Mouse (Mus musculus) heart, postnatal 10 days (tissue): ENCODE results near the gene Tmem45a. TPM values are rescaled to one million over a fixed set of nuclear protein-coding genes. Genes with fewer than 3 reads are reported as not detected.
"Not testable (repeated sequence)": the region's sequence is repeated elsewhere in the genome, so short reads cannot be mapped to it uniquely, and the experiment has no call there.

Source experiments
- DNase-seq, 2 experiments: peaks; one replicate each; pipeline ENCODE4 v3.0.0; 2021
- intact Hi-C: fragments of 180-260 bp; cut with DNase I; formaldehyde crosslinking; loops from one replicate; pipeline ENCODE4 v1.15.1; 2025
- total RNA-seq, 2 experiments: library from RNA; stranded (reverse); gene quantifications; 2 replicates each; pipeline ENCODE4 v1.2.3; 2021

Gene Tmem45a
- total RNA-seq: 1 to 10 TPM; 7.9 to 8.7 TPM

- intact Hi-C loops: no loop called here
- DNase-seq: peak; percentile 93
Measured at GRCm38 (mm10) chr16:56885824-56886615, at the start of gene Tmem45a. Gene Tmem45a (minus strand): TSS chr16:56886166.

GRCm38 (mm10) chr16:56928023-56928422, 42.1 kb upstream of the Tmem45a start, which contains the start of gene Lnp1:
Gene Lnp1 (minus strand): TSS chr16:56928061.
- intact Hi-C loops: no loop called here
- DNase-seq: no peak

GRCm38 (mm10) chr16:56920102-56920657, 34.2 kb upstream of the Tmem45a start:
- peak; percentile 30 to 42 for DNase-seq
- intact Hi-C loops: loop anchor here (1.0 to 5.0 kb wide), 4 partner anchors 120 to 608 kb away; no protein-coding TSS in a partner anchor

GRCm38 (mm10) chr16:56917230-56917629, 31.3 kb upstream of the Tmem45a start:
- DNase-seq: no peak
- intact Hi-C loops: no loop called here

- no peak for DNase-seq
- intact Hi-C loops: no loop called here
Measured at GRCm38 (mm10) chr16:56908986-56909385, 23.0 kb upstream of the Tmem45a start.

- intact Hi-C loops: not testable (repeated sequence)
Measured at GRCm38 (mm10) chr16:56902206-56902605, 16.2 kb upstream of the Tmem45a start.

GRCm38 (mm10) chr16:56891583-56891982, 5.6 kb upstream of the Tmem45a start:
- intact Hi-C loops: no loop called here
- no peak for DNase-seq

More at GRCm38 (mm10) chr16:56902206-56902605, 16.2 kb upstream of the Tmem45a start:
- DNase-seq: not testable (repeated sequence)

GRCm38 (mm10) chr16:56886616-56887116, 700 bp upstream of the Tmem45a start:
- no peak for DNase-seq
- intact Hi-C loops: no loop called here

GRCm38 (mm10) chr16:56884811-56885210, 1.2 kb downstream of the Tmem45a start:
- intact Hi-C loops: no loop called here

GRCm38 (mm10) chr16:56873410-56873809, 12.6 kb downstream of the Tmem45a start:
- intact Hi-C loops: no loop called here

More at GRCm38 (mm10) chr16:56884811-56885210, 1.2 kb downstream of the Tmem45a start:
- DNase-seq: peak in 1 of 2 experiments; percentile 9

GRCm38 (mm10) chr16:56870458-56870857, 15.5 kb downstream of the Tmem45a start:
- intact Hi-C loops: no loop called here

More at GRCm38 (mm10) chr16:56873410-56873809, 12.6 kb downstream of the Tmem45a start:
- DNase-seq: no peak

GRCm38 (mm10) chr16:56868361-56868760, 17.6 kb downstream of the Tmem45a start:
- no peak for DNase-seq
- intact Hi-C loops: no loop called here

More at GRCm38 (mm10) chr16:56870458-56870857, 15.5 kb downstream of the Tmem45a start:
- DNase-seq: no peak

GRCm38 (mm10) chr16:56867591-56867990, 18.4 kb downstream of the Tmem45a start:
- intact Hi-C loops: no loop called here
- no peak for DNase-seq

- DNase-seq: peak; percentile 44 to 57
- intact Hi-C loops: no loop called here
Measured at GRCm38 (mm10) chr16:56852841-56853587, 33.0 kb downstream of the Tmem45a start.

- DNase-seq: no peak
- intact Hi-C loops: no loop called here
Measured at GRCm38 (mm10) chr16:56842988-56843387, 43.0 kb downstream of the Tmem45a start.

- intact Hi-C loops: no loop called here
Measured at GRCm38 (mm10) chr16:56833312-56833711, 52.7 kb downstream of the Tmem45a start.

GRCm38 (mm10) chr16:56831986-56832385, 54.0 kb downstream of the Tmem45a start:
- no peak for DNase-seq

More at GRCm38 (mm10) chr16:56833312-56833711, 52.7 kb downstream of the Tmem45a start:
- no peak for DNase-seq

GRCm38 (mm10) chr16:56801370-56802109, 84.4 kb downstream of the Tmem45a start:
- intact Hi-C loops: loop anchor here (10.0 kb wide), 1 partner anchor 293 kb away; no protein-coding TSS in a partner anchor
- no peak for DNase-seq

More at GRCm38 (mm10) chr16:56831986-56832385, 54.0 kb downstream of the Tmem45a start:
- intact Hi-C loops: no loop called here

- intact Hi-C loops: loop anchor here (1.0 to 10.0 kb wide), 2 partner anchors 119 to 294 kb away; no protein-coding TSS in a partner anchor
- no peak for DNase-seq
Measured at GRCm38 (mm10) chr16:56800946-56801345, 85.0 kb downstream of the Tmem45a start.

GRCm38 (mm10) chr16:56800469-56800868, 85.5 kb downstream of the Tmem45a start:
- no peak for DNase-seq
- intact Hi-C loops: loop anchor here (1.0 to 10.0 kb wide), 2 partner anchors 120 to 294 kb away; no protein-coding TSS in a partner anchor
